Mouse (Mus musculus) stomach, embryonic 14.5 days (tissue): ENCODE results near the gene Ebi3. TPM values are rescaled to one million over a fixed set of nuclear protein-coding genes. Genes with fewer than 3 reads are reported as not detected.

Source experiments
- ATAC-seq: fragments of 200-750 bp; cut with Nextera tagmentation; 2 replicates; pipeline ENCODE4 v1.8.0; 2017; ENCODE audit warnings: low read depth, moderate TSS enrichment; ENCODE audit not compliant: insufficient number of reproducible peaks, insufficient read depth, low FRiP score
- H3K27ac ChIP-seq: fragments of 300-500 bp; sonication (generic); 2 replicates; pipeline ENCODE4 v1.5.1; 2014; ENCODE audit warnings: mild to moderate bottlenecking, low read length, moderate library complexity, mixed read lengths
- H3K27me3 ChIP-seq: fragments of 300-500 bp; sonication (generic); 2 replicates; pipeline ENCODE4 v1.6.1; 2014; ENCODE audit warnings: low read length, control low read depth, mixed read lengths; ENCODE audit not compliant: control insufficient read depth, insufficient read depth
- H3K36me3 ChIP-seq: fragments of 300-500 bp; sonication (generic); 2 replicates; pipeline ENCODE4 v1.6.1; 2014; ENCODE audit warnings: mild to moderate bottlenecking, control low read depth, low read length, moderate library complexity, mixed read lengths; ENCODE audit not compliant: control insufficient read depth, insufficient read depth
- H3K4me1 ChIP-seq: fragments of 300-500 bp; sonication (generic); 2 replicates; pipeline ENCODE4 v1.6.1; 2014; ENCODE audit warnings: low read length, control low read depth, mixed read lengths; ENCODE audit not compliant: control insufficient read depth, insufficient read depth
- H3K4me2 ChIP-seq: fragments of 300-500 bp; sonication (generic); replicated peaks from 2 replicates; pipeline ENCODE4 v1.6.1; 2014; ENCODE audit warnings: low read depth, low read length, control low read depth
- H3K4me3 ChIP-seq: fragments of 300-500 bp; sonication (generic); 2 replicates; pipeline ENCODE4 v1.5.1; 2014; ENCODE audit warnings: low read depth, low read length, control low read depth
- H3K9ac ChIP-seq: fragments of 300-500 bp; sonication (generic); replicated peaks from 2 replicates; pipeline ENCODE4 v1.6.1; 2014; ENCODE audit warnings: low read depth, mild to moderate bottlenecking, control low read depth, low read length, moderate library complexity, mixed read lengths
- H3K9me3 ChIP-seq: fragments of 300-500 bp; sonication (generic); 2 replicates; pipeline ENCODE4 v1.6.1; 2016; ENCODE audit warnings: low read depth, low read length, control low read depth; ENCODE audit not compliant: control insufficient read depth
- WGBS: fragments of 180-500 bp; shearing (Covaris S2); extraction: QIAGEN DNeasy Blood & Tissue Kit; methylation state at CpG from one replicate; pipeline ENCODE4 v1.1.7; 2014; 5-methylcytosine and 5-hydroxymethylcytosine counted together
- polyA plus RNA-seq: library from polyadenylated mRNA; unstranded; fragments of >200 nt; fragmentation: Nextera tagmentation; extraction: Ambion mirVana; gene quantifications from 2 replicates; pipeline ENCODE4 v1.2.1, GENCODE M21; 2014

Ebi3 gene
- polyA plus RNA-seq, 1 experiment from 2014 or later = 2.7 TPM

DNA sequence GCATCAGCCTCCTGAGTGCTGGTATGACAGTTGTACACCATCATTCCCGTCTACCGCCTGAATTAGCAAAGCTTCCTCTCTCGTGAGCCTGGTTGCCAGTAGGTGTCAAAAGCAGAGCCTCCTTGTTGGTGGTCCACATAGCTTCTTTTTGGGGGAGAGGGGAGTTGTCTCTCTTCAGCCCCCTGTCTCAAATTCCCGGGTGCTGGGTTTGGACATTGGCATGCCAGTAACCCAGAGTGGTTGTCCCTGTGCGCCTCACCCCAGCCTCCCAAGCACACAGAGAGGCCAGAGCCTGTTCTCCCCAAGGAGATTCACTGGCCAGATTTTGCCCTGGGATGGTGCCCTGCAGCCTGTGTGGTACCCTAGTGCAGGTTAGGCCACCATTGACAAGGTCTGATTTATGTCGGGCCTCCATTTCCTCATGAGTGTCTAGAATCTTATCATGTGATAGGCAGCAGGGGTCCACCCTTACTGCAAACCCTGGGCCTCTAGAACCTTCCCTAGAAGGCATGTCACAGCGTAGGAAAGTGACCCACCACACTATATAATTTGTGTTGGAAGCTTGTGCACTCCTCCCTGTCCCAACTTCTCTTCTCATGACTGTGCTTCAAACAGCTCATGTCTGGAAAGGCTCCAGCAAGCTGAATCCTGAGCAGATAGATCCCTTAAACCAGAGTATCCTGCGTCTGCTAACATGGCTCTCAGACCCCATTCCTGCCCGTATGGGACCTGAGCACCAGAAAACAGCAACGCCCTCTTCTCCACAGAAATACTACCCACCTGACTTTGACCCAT, 7.7 kb downstream of the Ebi3 start:
- 73% methylated on average over 10 of the region's 10 CpGs for WGBS
- peak overlapping the region; percentile 54 for H3K4me2 ChIP-seq
- no peak for ATAC-seq

DNA sequence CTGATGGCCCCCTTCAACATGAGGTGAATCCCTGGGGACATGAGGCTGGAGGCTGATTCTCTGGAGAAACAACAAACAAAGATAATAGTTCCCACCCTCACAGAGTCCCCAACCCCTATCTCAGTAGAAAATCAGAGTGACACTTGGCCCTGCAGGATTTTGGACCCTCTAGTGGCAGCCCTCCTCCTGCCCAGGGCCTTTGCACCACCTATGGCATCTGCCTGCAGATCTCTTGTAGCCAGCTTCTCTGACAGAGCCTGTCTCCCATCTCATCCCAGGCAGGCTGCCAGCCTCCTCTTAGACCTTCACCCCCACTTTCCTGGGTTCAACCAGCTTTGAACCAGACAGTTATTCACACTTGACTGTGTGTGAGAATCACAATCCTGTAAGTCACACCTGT, 8.4 kb downstream of the Ebi3 start:
- Histone ChIP-seq H3K36me3 (peaks cover 12% of the 10 kb centered on the region; the same call in 1 of the 2 replicates), H3K4me2 (no peak overlapping the region), H3K27me3 (no peaks in the 10 kb centered on the region), H3K9ac (no peak overlapping the region), H3K4me1 (peaks cover 9% of the 10 kb centered on the region; the same call in 1 of the 2 replicates), H3K4me3 (no peak overlapping the region), H3K27ac (no peak overlapping the region), H3K9me3 (no peaks in the 10 kb centered on the region)
- no peak for ATAC-seq

More for the DNA sequence above, 7.7 kb downstream of the Ebi3 start:
- Histone ChIP-seq H3K36me3 (peaks cover 11% of the 10 kb centered on the region; the same call in 1 of the 2 replicates), H3K27me3 (no peaks in the 10 kb centered on the region), H3K9ac (0 out of 2 replicates have a peak overlapping the region, but pooled peaks have one; percentile 21), H3K4me3 (peak overlapping the region; percentile 47), H3K27ac (peak overlapping the region; percentile 97; the same call in 1 of the 2 replicates), H3K4me1 (peaks cover 9% of the 10 kb centered on the region; the same call in 1 of the 2 replicates), H3K9me3 (no peaks in the 10 kb centered on the region)

DNA sequence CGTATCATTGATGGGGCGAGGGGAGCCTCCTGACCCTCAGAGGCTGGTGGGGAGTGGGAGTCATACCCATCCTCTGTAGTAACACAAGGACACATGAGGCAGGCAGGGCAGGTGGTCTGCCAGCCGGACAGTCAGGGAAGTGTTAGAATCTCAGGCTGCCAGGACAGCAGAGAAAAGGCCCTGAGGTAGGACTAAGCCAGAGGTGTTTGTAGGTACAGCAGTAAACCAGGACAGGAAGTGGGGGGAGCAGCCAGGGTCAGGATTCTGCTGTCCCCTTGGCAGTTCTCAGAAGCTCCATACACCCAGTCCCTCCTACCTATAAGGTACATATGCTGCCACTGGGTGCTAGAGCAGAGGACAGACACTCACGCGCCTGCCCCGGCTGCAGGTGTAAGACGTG, 9.2 kb downstream of the Ebi3 start:
- Histone ChIP-seq H3K27me3 (no peaks in the 10 kb centered on the region), H3K27ac (no peak overlapping the region), H3K36me3 (peaks cover 18% of the 10 kb centered on the region), H3K9me3 (no peaks in the 10 kb centered on the region), H3K4me1 (peaks cover 6% of the 10 kb centered on the region; the same call in 1 of the 2 replicates), H3K9ac (no peak overlapping the region), H3K4me2 (no peak overlapping the region), H3K4me3 (no peak overlapping the region)
- no peak for ATAC-seq
- 93% methylated on average over 7 of the region's 7 CpGs for WGBS

DNA sequence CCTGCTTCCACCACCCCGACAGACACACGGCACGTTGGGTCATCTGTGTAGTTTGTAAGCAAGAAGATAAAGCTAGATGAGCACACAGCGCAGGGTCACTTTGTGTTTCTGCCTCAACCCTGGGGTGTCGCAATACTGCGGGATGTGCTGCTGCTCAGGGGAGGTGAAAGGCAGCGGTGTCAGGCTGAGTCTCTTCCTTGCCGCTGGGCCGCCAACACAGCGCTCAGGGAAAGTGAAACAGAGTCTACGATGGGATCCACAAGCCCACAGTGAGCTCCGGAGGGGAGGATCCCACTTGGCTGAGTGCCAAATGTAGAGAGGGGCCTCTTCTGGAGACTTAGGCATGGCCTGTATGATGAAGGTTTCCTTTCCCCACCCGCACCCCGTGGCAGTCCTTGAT, 10.7 kb downstream of the Ebi3 start:
- Histone ChIP-seq H3K9me3 (no peaks in the 10 kb centered on the region), H3K27ac (no peak overlapping the region), H3K4me3 (no peak overlapping the region), H3K4me2 (no peak overlapping the region), H3K4me1 (peaks cover 4% of the 10 kb centered on the region; the same call in 1 of the 2 replicates), H3K36me3 (peaks cover 27% of the 10 kb centered on the region), H3K27me3 (no peaks in the 10 kb centered on the region), H3K9ac (no peak overlapping the region)
- 69% methylated on average over 14 of the region's 14 CpGs for WGBS
- no peak for ATAC-seq

DNA sequence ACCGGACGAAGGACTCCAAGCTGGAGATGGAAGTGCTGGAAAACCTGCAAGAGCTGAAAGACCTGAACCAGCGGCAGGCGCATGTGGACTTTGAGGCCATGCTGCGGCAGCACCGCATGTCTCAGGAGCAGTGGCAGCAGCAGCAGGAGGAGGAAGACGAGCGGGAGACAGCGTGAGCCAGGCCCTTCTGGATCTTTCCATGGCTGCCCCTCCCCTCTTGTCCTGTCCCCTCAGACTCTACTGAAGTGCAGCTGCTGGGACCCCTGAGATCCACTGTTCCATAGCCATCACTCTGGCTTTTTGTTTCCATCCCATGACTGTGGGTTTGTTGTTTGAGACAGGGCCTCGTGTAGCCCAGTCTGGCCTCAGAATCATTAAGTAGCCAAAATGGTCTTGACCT, 12.1 kb downstream of the Ebi3 start:
- 90% methylated on average over 10 of the region's 10 CpGs for WGBS
- no peaks in the 10 kb centered on the region for H3K27me3 ChIP-seq
- no peak overlapping the region for H3K27ac ChIP-seq
- no peaks in the 10 kb centered on the region for H3K9me3 ChIP-seq
- H3K4me1 ChIP-seq = no peaks in the 10 kb centered on the region
- ATAC-seq = no peak
- H3K4me3 ChIP-seq = no peak overlapping the region
- no peak overlapping the region for H3K9ac ChIP-seq
- no peak overlapping the region for H3K4me2 ChIP-seq
- peaks cover 27% of the 10 kb centered on the region for H3K36me3 ChIP-seq

DNA sequence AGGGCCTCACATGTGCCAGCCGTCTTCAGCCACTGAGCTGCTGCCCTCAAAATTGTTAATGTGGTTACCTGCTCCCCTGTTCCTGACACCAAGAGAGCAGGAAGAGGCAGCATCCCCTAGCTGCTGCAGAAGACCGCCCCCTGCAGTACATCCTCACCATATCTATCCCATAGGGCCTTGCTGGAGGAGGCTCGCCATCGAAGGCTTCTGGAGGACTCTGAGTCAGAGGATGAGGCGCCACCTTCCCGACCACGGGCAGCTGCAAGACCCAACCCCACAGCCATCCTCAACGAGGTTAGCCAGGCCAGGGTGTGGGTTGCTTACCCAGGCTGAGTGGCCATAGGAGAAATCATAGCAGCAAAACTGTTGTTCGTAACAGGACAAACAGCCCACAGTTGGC, 12.6 kb downstream of the Ebi3 start:
- H3K27me3 ChIP-seq = no peaks in the 10 kb centered on the region
- H3K4me3 ChIP-seq = no peak overlapping the region
- H3K9ac ChIP-seq = no peak overlapping the region
- no peak overlapping the region for H3K4me2 ChIP-seq
- WGBS = 84% methylated on average over 9 of the region's 9 CpGs
- peaks cover 27% of the 10 kb centered on the region for H3K36me3 ChIP-seq
- ATAC-seq = no peak
- no peaks in the 10 kb centered on the region for H3K4me1 ChIP-seq
- no peaks in the 10 kb centered on the region for H3K9me3 ChIP-seq
- H3K27ac ChIP-seq = no peak overlapping the region

DNA sequence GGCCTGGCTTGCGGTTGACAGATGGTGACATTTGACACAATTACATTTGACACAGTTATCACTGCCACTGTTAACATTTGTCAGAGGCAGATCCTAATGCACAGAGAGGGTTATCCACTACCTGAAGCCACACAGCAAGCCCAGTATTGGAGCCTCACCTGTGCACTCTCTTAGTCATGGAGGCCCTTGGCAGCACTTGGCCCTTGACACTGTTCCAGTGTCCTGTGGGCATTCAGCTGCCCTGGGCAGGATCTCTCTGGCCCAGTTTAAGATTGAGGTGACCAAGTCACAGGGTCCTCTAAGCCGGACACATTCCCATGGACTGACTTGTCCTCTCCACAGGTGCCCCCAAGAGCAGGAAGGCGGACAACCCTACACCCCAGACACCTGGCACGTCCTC, 14.7 kb downstream of the Ebi3 start:
- Histone ChIP-seq H3K27ac (no peak overlapping the region), H3K4me1 (no peaks in the 10 kb centered on the region), H3K4me2 (no peak overlapping the region), H3K4me3 (no peak overlapping the region), H3K36me3 (peaks cover 18% of the 10 kb centered on the region), H3K9ac (no peak overlapping the region), H3K9me3 (no peaks in the 10 kb centered on the region), H3K27me3 (0 out of 2 replicates have a peak, but pooled peaks cover 3% of the 10 kb centered on the region)
- 93% methylated on average over 4 of the region's 4 CpGs for WGBS
- ATAC-seq = no peak

DNA sequence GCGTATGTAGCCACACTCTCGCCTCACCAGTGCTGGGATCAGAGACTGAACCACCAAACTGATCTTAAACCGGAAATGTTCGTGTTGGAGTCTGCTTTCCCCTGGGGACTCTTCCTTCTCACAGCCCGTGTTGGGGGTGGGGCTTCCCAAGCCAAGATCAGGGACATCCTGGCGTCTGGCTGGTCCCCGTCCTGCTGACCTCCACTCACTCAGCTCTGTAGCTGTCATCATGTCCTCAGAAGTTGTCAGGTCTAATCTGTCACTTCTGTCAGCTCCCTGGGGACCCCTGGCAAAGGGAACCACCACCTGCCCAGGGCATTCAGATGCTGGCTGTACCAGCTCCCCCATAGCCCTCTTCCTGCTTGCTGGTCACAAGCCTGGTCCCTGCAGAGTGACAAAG, 15.8 kb downstream of the Ebi3 start:
- WGBS = 64% methylated on average over 7 of the region's 7 CpGs
- no peak for ATAC-seq
- H3K9ac ChIP-seq = no peak overlapping the region
- no peak overlapping the region for H3K4me2 ChIP-seq
- no peak overlapping the region for H3K27ac ChIP-seq
- H3K36me3 ChIP-seq = peaks cover 18% of the 10 kb centered on the region
- no peaks in the 10 kb centered on the region for H3K9me3 ChIP-seq
- H3K4me3 ChIP-seq = no peak overlapping the region
- H3K4me1 ChIP-seq = no peaks in the 10 kb centered on the region
- 0 out of 2 replicates have a peak, but pooled peaks cover 3% of the 10 kb centered on the region for H3K27me3 ChIP-seq
